Mouse (Mus musculus) cerebellum, adult 2 months (tissue): ENCODE results near the gene Pde4c.

Experiments
- CTCF ChIP-seq: fragments of 200-500 bp; IDR thresholded peaks from 2 replicates; pipeline ENCODE4 v1.5.1; 2011; ENCODE audit warnings: low read depth, mild to moderate bottlenecking, control low read depth, low read length, moderate library complexity, borderline replicate concordance; ENCODE audit not compliant: insufficient read depth
- POLR2A ChIP-seq: fragments of 200-500 bp; IDR thresholded peaks from 2 replicates; pipeline ENCODE4 v1.6.1; 2011; ENCODE audit warnings: low read length, control low read depth, borderline replicate concordance; ENCODE audit not compliant: insufficient read depth

GRCm38 (mm10) chr8:70755661-70756475 is 32.3 kb downstream of the Pde4c start:
- TF ChIP-seq CTCF (no peak), POLR2A (no peak)
